Mouse (Mus musculus) liver, embryonic 14.5 days (tissue): ENCODE measurements around the gene Atp1b2.

Experiments used
- CTCF ChIP-seq: IDR thresholded peaks from 2 replicates; pipeline ENCODE4 v1.5.1; 2016; ENCODE audit warnings: antibody characterized with exemption, low read depth, control low read depth
- EP300 ChIP-seq: IDR thresholded peaks from 2 replicates; pipeline ENCODE4 v1.6.1; 2016; ENCODE audit warnings: antibody characterized with exemption, low read depth

DNA sequence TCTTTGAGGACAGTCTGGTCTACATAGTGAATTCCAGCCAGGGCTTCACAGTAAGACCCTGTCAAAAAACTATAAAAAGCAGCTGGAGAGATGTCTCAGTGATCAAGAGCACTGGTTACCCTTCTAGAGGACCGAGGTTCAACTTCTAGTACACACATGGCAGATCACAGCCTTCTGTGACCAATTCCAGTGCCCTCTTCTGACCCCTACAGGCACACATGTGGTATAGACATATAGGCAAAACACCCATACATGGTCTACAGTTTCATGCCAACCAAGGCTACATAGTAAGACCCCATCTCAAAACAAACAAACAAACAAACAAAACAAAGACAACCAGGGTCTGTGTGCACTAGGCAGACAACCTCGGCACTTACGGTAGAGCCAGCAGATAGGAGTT lies 30.5 kb downstream of the Atp1b2 start:
- peak; percentile 78 for TF ChIP-seq CTCF
- TF ChIP-seq EP300: no peak
